Mouse (Mus musculus) MEL (cell line): ENCODE data around the gene Pou3f1. TPM values are rescaled to one million over a fixed set of nuclear protein-coding genes. Genes with fewer than 3 reads are reported as not detected.

Experiments used
- DNase-seq: peaks from one replicate; pipeline ENCODE4 v3.0.0; 2011; ENCODE audit warnings: low read depth, low spot score
- H3K27ac ChIP-seq: 2 replicates; pipeline ENCODE4 v1.5.1; 2012; ENCODE audit warnings: low read depth, mild to moderate bottlenecking, control low read depth, low read length, moderate library complexity; ENCODE audit not compliant: control insufficient read depth
- H3K27me3 ChIP-seq, 2 experiments: fragments of 150-350 bp in 1 of 2; sonication (generic) in 1 of 2; 2 replicates each; pipeline ENCODE4 v1.6.1; 2012; ENCODE audit warnings: low read length in 2 of 2, mild to moderate bottlenecking in 2 of 2, improper control_type of control experiment in 1 of 2, moderate library complexity in 1 of 2; ENCODE audit not compliant: insufficient read depth in 2 of 2, control insufficient read depth in 1 of 2
- H3K36me3 ChIP-seq, 2 experiments: 2 replicates each; pipeline ENCODE4 v1.6.1; 2012 to 2014; ENCODE audit warnings: low read length in 2 of 2, improper control_type of control experiment in 1 of 2, inconsistent platforms in 1 of 2, mild to moderate bottlenecking in 1 of 2; ENCODE audit not compliant: insufficient read depth in 2 of 2, control insufficient read depth in 1 of 2
- H3K4me1 ChIP-seq, 2 experiments: fragments of 150-350 bp in 1 of 2; sonication (generic) in 1 of 2; 2 replicates each; pipeline ENCODE4 v1.6.1; 2012; ENCODE audit warnings: low read length in 2 of 2, improper control_type of control experiment in 1 of 2, mild to moderate bottlenecking in 1 of 2; ENCODE audit not compliant: insufficient read depth in 2 of 2, control insufficient read depth in 1 of 2
- H3K4me3 ChIP-seq, 2 experiments: fragments of 150-350 bp in 1 of 2; sonication (generic) in 1 of 2; 2 replicates each; pipeline ENCODE4 v1.5.1; 2012; ENCODE audit warnings: low read depth in 2 of 2, low read length in 2 of 2, mild to moderate bottlenecking in 2 of 2, moderate library complexity in 2 of 2, control low read depth in 1 of 2, improper control_type of control experiment in 1 of 2; ENCODE audit not compliant: control insufficient read depth in 1 of 2, insufficient read depth in 1 of 2
- H3K79me2 ChIP-seq: 2 replicates; pipeline ENCODE4 v1.6.1; 2012; ENCODE audit warnings: mild to moderate bottlenecking, low read length, moderate library complexity; ENCODE audit not compliant: control insufficient read depth, poor library complexity, insufficient read depth
- H3K9ac ChIP-seq: 2 replicates; pipeline ENCODE4 v1.6.1; 2012; ENCODE audit warnings: low read depth, mild to moderate bottlenecking, control low read depth, low read length, moderate library complexity; ENCODE audit not compliant: control insufficient read depth, poor library complexity, severe bottlenecking
- H3K9me3 ChIP-seq: fragments of 150-350 bp; sonication (generic); replicated peaks from 2 replicates; pipeline ENCODE4 v1.6.1; 2012; ENCODE audit warnings: mild to moderate bottlenecking, low read length, improper control_type of control experiment, moderate library complexity; ENCODE audit not compliant: insufficient read depth
- CHD1 ChIP-seq: IDR thresholded peaks from 2 replicates; pipeline ENCODE4 v1.6.1; 2012; ENCODE audit warnings: low read depth, mild to moderate bottlenecking, inconsistent platforms, low read length, improper control_type of control experiment
- CHD2 ChIP-seq: IDR thresholded peaks from 2 replicates; pipeline ENCODE4 v1.6.1; 2011; ENCODE audit warnings: low read length, improper control_type of control experiment
- E2F4 ChIP-seq: IDR thresholded peaks from 2 replicates; pipeline ENCODE4 v1.6.1; 2011; ENCODE audit warnings: low read depth, low read length, improper control_type of control experiment, borderline replicate concordance
- ELF1 ChIP-seq: IDR thresholded peaks from 2 replicates; pipeline ENCODE4 v1.6.1; 2014; ENCODE audit warnings: low read depth, mild to moderate bottlenecking, inconsistent platforms, low read length, improper control_type of control experiment, moderate library complexity
- EP300 ChIP-seq, 2 experiments: IDR thresholded peaks; 2 replicates each; pipeline ENCODE4 v1.6.1; 2011; ENCODE audit warnings: improper control_type of control experiment in 2 of 2, low read length in 2 of 2, low read depth in 1 of 2, mild to moderate bottlenecking in 1 of 2
- ETS1 ChIP-seq: IDR thresholded peaks from 2 replicates; pipeline ENCODE4 v1.6.1; 2012; ENCODE audit warnings: low read depth, mild to moderate bottlenecking, inconsistent platforms, low read length, improper control_type of control experiment, moderate library complexity
- GATA1 ChIP-seq: IDR thresholded peaks from 2 replicates; pipeline ENCODE4 v1.6.1; 2011; ENCODE audit warnings: low read depth, low read length, improper control_type of control experiment
- JUND ChIP-seq: IDR thresholded peaks from 2 replicates; pipeline ENCODE4 v1.6.1; 2011; ENCODE audit warnings: low read depth, mild to moderate bottlenecking, improper control_type of control experiment, low read length
- KAT2A ChIP-seq: conservative IDR thresholded peaks from 2 replicates; pipeline ENCODE4 v1.6.1; 2012; ENCODE audit warnings: low read depth, low read length, improper control_type of control experiment, inconsistent platforms
- MYC ChIP-seq: IDR thresholded peaks from 2 replicates; pipeline ENCODE4 v1.6.1; 2011; ENCODE audit warnings: low read depth, mild to moderate bottlenecking, low read length, improper control_type of control experiment, moderate library complexity
- NELFE ChIP-seq: IDR thresholded peaks from 2 replicates; pipeline ENCODE4 v1.6.1; 2011; ENCODE audit warnings: low read depth, low read length, improper control_type of control experiment
- NRF1 ChIP-seq: IDR thresholded peaks from 2 replicates; pipeline ENCODE4 v1.6.1; 2014; ENCODE audit warnings: low read depth, mild to moderate bottlenecking, inconsistent platforms, low read length, improper control_type of control experiment, moderate library complexity; ENCODE audit not compliant: poor library complexity, insufficient read depth, severe bottlenecking
- POLR2A ChIP-seq, 2 experiments: IDR thresholded peaks; 2 replicates each; pipeline ENCODE4 v1.6.1; 2011 to 2012; ENCODE audit warnings: low read length in 2 of 2, mild to moderate bottlenecking in 2 of 2, control low read depth in 1 of 2, improper control_type of control experiment in 1 of 2, low read depth in 1 of 2, moderate library complexity in 1 of 2; ENCODE audit not compliant: control insufficient read depth in 1 of 2, insufficient read depth in 1 of 2, poor library complexity in 1 of 2
- POLR2AphosphoS2 ChIP-seq: IDR thresholded peaks from 2 replicates; pipeline ENCODE4 v1.6.1; 2011; ENCODE audit warnings: low read length, improper control_type of control experiment
- SIN3A ChIP-seq: IDR thresholded peaks from 2 replicates; pipeline ENCODE4 v1.6.1; 2012; ENCODE audit warnings: low read length, improper control_type of control experiment, inconsistent platforms
- TCF12 ChIP-seq: IDR thresholded peaks from 2 replicates; pipeline ENCODE4 v1.6.1; 2014; ENCODE audit warnings: low read depth, mild to moderate bottlenecking, inconsistent platforms, low read length, improper control_type of control experiment, moderate library complexity
- UBTF ChIP-seq: IDR thresholded peaks from 2 replicates; pipeline ENCODE4 v1.6.1; 2012; ENCODE audit warnings: low read depth, mild to moderate bottlenecking, inconsistent platforms, low read length, improper control_type of control experiment, moderate library complexity, borderline replicate concordance; ENCODE audit not compliant: insufficient read depth
- USF1 ChIP-seq: IDR thresholded peaks from 2 replicates; pipeline ENCODE4 v1.6.1; 2014; ENCODE audit warnings: low read depth, mild to moderate bottlenecking, inconsistent platforms, low read length, improper control_type of control experiment, moderate library complexity
- ZC3H11A ChIP-seq: IDR thresholded peaks from 2 replicates; pipeline ENCODE4 v1.6.1; 2012; ENCODE audit warnings: low read depth, mild to moderate bottlenecking, inconsistent platforms, low read length, improper control_type of control experiment
- ZMIZ1 ChIP-seq: IDR thresholded peaks from 2 replicates; pipeline ENCODE4 v1.6.1; 2012; ENCODE audit warnings: low read depth, mild to moderate bottlenecking, inconsistent platforms, low read length, improper control_type of control experiment, moderate library complexity
- ZNF384 ChIP-seq: IDR thresholded peaks from 2 replicates; pipeline ENCODE4 v1.6.1; 2012; ENCODE audit warnings: low read depth, mild to moderate bottlenecking, inconsistent platforms, low read length, improper control_type of control experiment
- polyA plus RNA-seq, 2 experiments: library from polyadenylated mRNA; stranded (reverse) in 1 of 2; unstranded in 1 of 2; fragments of >175 nt in 1 of 2; fragments of >200 nt in 1 of 2; gene quantifications; 2 replicates each; pipeline versions ENCODE4 v1.2.1 to v1.2.4; 2012; ENCODE audit warnings: low replicate concordance in 2 of 2, low read depth in 1 of 2; ENCODE audit not compliant: insufficient read length in 2 of 2, insufficient read depth in 1 of 2, missing spikeins in 1 of 2
- total RNA-seq: library from RNA; depleted of rRNA; stranded (reverse); fragments of 300-350 nt; gene quantifications from 2 replicates; pipeline ENCODE4 v1.2.3, GENCODE M21; 2012

Gene Pou3f1
- total and polyA plus RNA-seq, 3 experiments = not detected

DNA sequence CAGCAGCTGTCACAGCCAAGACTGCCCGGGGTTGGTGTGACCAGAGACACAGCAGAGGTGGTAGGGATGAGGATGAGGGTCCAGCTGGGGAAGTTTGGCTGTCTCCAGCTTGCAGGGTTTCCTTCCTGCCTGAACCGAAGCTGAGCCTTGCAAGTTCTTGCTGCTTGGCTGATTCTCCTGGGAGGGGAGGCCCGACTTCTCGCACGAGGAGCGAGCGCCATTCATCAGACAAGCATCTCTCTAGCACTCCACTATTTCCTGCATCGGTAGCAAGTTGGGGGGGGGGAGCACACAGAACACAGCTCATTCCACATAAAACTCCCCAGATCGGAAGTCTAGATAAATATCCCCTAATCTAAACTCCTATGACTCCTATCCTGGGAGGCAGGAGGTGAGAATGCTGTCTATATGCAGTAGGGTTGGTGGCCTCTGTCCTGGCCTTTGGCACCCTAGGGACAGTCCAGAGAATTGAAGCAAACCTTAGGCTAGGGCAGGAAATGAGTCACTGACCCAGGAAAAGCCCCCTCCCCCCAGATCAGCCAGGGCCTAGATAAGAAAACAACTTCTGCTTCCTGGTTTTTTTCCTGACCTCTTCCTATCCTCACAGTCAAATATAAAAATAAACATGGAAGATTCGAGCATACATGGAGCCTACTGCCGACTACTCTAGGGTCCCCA is 48.3 kb downstream of the Pou3f1 start:
- TF ChIP-seq POLR2AphosphoS2 = no peak
- TF ChIP-seq NELFE = no peak
- no peak for TF ChIP-seq CHD1
- peak; percentile 66 to 82 for TF ChIP-seq EP300 (IDR thresholded peaks at IDR 0.05; ENCODE audit: low read depth in 1 of 2, low read length in 2 of 2)
- no peak for TF ChIP-seq ZMIZ1
- TF ChIP-seq KAT2A = no peak
- TF ChIP-seq NRF1 = no peak
- TF ChIP-seq E2F4 = no peak
- no peak for TF ChIP-seq MYC
- TF ChIP-seq POLR2A (IDR thresholded peaks at IDR 0.05; ENCODE audit: control insufficient read depth in 1 of 2, insufficient read depth in 1 of 2, low read depth in 1 of 2, low read length in 2 of 2, poor library complexity in 1 of 2) = no peak
- peak; percentile 56; the same call in 1 of the 2 replicates for TF ChIP-seq ZNF384
- TF ChIP-seq UBTF = no peak
- TF ChIP-seq ELF1 = 0 out of 2 replicates have a peak, but pooled peaks have one; percentile 10
- peak; percentile 84 for TF ChIP-seq GATA1
- TF ChIP-seq ZC3H11A = no peak
- 0 out of 2 replicates have a peak, but pooled peaks have one; percentile 4 for TF ChIP-seq TCF12
- TF ChIP-seq CHD2 = no peak
- TF ChIP-seq SIN3A = 0 out of 2 replicates have a peak, but pooled peaks have one; percentile 53
- no peak for TF ChIP-seq USF1
- 0 out of 2 replicates have a peak, but pooled peaks have one; percentile 64 for TF ChIP-seq JUND
- peak; percentile 66; the same call in 1 of the 2 replicates for TF ChIP-seq ETS1
- TF ChIP-seq, all 39 proteins: peak for 8
- Histone ChIP-seq H3K36me3 (peaks cover 0 to 32% of the 10 kb centered on the region in 2 experiments; a peak in 2 of 4 replicates), H3K4me3 (peak overlapping the region in 1 of 2 experiments; percentile 8; a peak in 1 of 4 replicates), H3K27ac (peak overlapping the region; percentile 42), H3K4me1 (peaks cover 11 to 38% of the 10 kb centered on the region in 2 experiments), H3K27me3 (no peaks in the 10 kb centered on the region), H3K9ac (peak overlapping the region; percentile 30), H3K79me2 (peaks cover 10% of the 10 kb centered on the region), H3K9me3 (no peaks in the 10 kb centered on the region)
- DNase-seq = peak; percentile 54
